Mouse (Mus musculus): Measurements from ENCODE around the gene Mrtfb.

- TF ChIP-seq CTCF (IDR thresholded peaks at IDR 0.05) (no peak), EP300 (IDR thresholded peaks at IDR 0.05) (no peak)
Measured at GRCm38 (mm10) chr16:13460071-13460470, 203.8 kb downstream of the Mrtfb start.

Data from lung, postnatal 0 days (tissue).